Mouse (Mus musculus): ENCODE data around the gene Bik. TPM values are rescaled to one million over a fixed set of nuclear protein-coding genes. Genes with fewer than 3 reads are reported as not detected.
A peak's percentile ranks its signal among the peaks of the same experiment; 100 is the strongest.

Gene Bik
- total RNA-seq (2021): 1 to 10 TPM in 1 of 2 experiments, under 1 TPM in 1; 0.50 to 1.2 TPM
- long read RNA-seq, experiment 1: 0 reads
- long read RNA-seq, experiment 2, partial matches to known transcripts: 0 of 1 reads
- long read RNA-seq, experiment 2, other reads (novel, unspliced or antisense): 1 of 1 reads

DNA sequence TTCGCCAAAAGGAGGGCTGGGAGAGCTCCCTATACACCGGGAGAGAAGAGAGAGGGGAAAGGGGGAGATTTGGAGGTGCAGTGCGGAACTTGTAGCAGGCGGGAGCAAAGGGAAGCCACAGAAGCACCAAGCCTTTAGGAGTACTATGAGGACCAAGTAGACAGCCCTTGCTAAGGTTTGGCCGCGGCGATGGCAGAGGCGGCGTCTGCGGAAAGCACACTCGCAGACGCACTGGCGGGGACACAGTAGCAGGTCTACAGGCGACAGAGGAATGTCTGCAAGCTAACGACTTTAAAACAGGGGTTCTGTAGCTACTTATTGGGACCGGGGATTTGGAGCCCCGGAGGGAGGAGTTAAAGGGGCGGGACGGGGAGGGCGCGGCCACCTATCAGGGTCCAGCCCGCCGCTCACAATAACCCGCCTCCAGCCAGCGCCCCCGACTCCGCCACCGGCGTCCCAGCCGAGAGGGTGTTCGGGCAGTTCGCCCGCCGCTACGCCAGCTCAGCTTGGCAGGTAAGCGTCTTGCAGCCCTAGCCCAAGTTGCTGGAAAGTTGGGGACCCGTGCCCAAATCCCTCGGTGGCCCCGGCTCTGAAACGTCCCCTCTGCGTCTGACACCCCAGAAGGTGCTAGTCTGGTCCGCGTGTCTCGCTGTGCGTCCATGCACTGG is at the start of gene Bik:
TSS of gene Bik (plus strand) at position 439 of the 668 bp plus-strand sequence.
- peak; percentile 78 for DNase-seq
- intact Hi-C loops (cut with DNase I): no loop called here
- no peak for TF ChIP-seq CTCF (IDR thresholded peaks at IDR 0.05)
- H3K27ac ChIP-seq: peak within 1 kb of the TSS; percentile 89
- H3K4me3 ChIP-seq: peak within 1 kb of the TSS; percentile 92

DNA sequence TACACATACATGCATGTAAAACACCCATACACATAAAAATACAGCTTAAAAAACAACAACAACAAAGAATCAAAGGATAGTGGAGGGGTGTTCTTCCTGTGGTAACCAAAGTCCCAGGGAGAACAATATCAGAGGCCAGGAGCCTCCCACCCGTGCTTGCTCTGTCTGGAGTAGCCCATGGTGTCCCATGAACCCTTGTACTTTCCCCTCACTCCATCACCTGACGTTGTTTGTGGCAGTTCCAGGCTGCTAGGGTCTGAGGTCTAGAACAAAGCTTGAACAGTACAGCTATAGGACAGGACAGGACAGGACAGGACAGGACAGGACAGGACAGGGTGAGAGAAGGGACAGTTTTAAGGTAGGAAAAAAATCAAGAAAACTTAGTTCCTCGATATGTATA is 48.6 kb upstream of the Bik start:
- no peak for DNase-seq
- no peak for TF ChIP-seq CTCF (IDR thresholded peaks at IDR 0.05)
- intact Hi-C loops (cut with DNase I): no loop called here
- H3K27ac ChIP-seq: no peak overlapping the region
- no peak overlapping the region for H3K4me3 ChIP-seq

DNA sequence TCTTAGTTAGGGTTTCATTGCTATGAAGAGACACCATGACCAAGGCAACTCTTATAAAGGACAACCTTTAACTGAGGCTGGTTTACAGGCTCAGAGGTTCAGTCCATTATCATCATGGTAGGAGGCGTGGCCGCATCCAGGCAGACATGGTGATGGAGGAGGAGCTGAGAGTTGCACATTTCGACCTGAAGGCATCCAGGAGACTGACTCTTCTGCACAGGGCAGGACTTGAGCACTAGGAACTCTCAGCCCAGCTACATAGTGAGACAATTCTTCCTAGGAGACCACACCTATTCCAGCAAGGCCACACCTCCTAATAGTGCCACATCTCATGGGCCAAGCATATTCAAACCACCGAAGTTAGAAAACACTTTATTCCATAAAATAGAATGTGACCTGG is 46.8 kb upstream of the Bik start:
- TF ChIP-seq CTCF (IDR thresholded peaks at IDR 0.05): no peak
- H3K27ac ChIP-seq: no peak overlapping the region
- intact Hi-C loops (cut with DNase I): no loop called here
- no peak overlapping the region for H3K4me3 ChIP-seq
- no peak for DNase-seq

DNA sequence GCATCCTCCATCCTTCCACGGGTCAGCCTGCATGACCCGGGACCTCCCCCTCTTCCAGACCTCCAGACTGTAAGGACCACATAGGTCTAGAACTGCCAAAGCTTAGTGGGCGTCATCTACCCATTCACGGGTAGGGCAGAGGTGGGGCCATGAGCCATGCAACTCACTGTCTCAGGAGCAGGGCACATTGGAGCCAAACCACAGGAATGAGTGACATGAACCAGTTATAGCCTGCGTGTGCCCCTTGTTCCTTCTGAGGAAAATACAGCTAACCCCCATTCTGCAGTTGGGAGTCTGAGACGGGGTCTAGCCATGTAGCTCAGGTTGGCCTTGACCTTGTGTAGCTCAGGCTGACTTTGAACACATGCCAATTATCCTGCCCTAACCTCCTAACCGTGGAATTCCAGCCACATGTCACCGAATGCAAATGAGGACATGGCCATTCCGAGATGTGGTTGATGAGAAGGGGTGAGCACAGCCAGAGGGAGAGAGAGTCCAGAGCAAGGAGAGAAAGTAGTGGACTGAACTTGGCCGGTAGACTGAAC is 45.4 kb upstream of the Bik start:
- H3K4me3 ChIP-seq: no peak overlapping the region
- intact Hi-C loops (cut with DNase I): no loop called here
- no peak overlapping the region for H3K27ac ChIP-seq
- TF ChIP-seq CTCF (IDR thresholded peaks at IDR 0.05): no peak
- no peak for DNase-seq

DNA sequence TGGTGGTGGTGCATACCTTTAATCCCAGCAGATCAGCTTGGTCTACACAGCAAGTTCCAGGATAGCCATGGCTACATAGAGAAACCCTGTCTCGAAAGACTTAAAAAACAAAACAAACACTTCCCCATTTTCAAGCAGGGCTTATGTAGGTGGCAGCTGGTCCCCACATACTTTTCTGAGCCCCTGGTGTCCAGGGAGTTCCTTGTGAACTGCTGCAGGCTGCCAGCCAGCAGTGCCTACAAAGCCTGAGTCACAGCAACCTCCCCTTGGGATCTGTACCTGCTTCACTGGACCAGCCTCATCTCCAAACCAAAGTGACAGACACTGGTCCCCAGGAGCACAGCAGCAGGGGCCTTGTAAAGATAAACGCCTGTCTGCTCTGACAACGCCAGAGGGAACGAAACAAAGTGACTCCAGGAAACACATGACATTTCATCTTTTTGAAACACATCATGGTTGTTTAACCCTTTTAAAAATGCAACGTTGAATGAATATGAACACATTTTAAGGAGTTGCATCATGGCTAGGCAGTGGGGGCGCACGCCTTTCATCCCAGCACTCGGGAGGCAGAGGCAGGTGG is 43.9 kb upstream of the Bik start:
- no peak overlapping the region for H3K27ac ChIP-seq
- no peak for TF ChIP-seq CTCF (IDR thresholded peaks at IDR 0.05)
- intact Hi-C loops (cut with DNase I): no loop called here
- DNase-seq: no peak
- H3K4me3 ChIP-seq: no peak overlapping the region

DNA sequence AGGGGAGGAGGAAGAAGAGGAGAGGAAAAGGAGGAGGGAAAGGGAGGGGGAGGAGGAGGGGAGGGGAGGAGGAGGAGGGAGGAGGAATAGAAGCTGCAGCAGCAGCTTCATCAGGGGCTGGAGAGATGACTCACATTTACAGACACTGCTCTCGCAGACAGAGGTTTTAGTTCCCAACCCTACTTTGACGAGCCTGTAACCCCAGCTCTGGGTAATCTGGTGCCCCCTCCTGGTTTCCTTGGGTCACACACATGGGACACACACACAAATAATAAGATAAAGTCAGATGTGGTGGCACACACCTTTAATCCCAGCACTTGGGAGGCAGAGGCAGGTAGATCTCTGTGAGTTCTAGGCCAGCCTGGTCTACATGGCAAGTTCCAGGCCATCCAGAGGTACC is 43.2 kb upstream of the Bik start:
- TF ChIP-seq CTCF (IDR thresholded peaks at IDR 0.05): peak; percentile 61
- intact Hi-C loops (cut with DNase I): no loop called here
- H3K27ac ChIP-seq: no peak overlapping the region
- DNase-seq: peak; percentile 42
- H3K4me3 ChIP-seq: no peak overlapping the region

DNA sequence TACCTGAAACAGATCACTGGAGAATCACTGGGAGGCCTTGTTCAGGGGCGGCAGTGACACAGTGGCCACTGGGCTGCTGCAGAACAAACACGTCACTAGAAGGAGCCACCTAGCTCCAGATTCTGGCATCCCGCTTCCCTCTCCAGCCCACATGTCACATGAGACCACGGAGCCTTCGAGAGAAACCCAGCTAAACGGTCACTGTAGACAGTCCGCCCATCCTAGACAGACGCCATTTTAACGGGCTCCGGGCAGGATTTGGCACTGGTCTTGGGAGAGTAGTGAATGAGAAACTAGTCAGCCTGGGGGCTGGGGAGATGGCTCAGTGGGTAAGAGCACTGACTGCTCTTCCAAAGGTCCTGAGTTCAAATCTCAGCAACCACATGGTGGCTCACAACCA is 42.4 kb upstream of the Bik start:
- TF ChIP-seq CTCF (IDR thresholded peaks at IDR 0.05): no peak
- no peak for DNase-seq
- H3K27ac ChIP-seq: no peak overlapping the region
- H3K4me3 ChIP-seq: no peak overlapping the region
- intact Hi-C loops (cut with DNase I): no loop called here

DNA sequence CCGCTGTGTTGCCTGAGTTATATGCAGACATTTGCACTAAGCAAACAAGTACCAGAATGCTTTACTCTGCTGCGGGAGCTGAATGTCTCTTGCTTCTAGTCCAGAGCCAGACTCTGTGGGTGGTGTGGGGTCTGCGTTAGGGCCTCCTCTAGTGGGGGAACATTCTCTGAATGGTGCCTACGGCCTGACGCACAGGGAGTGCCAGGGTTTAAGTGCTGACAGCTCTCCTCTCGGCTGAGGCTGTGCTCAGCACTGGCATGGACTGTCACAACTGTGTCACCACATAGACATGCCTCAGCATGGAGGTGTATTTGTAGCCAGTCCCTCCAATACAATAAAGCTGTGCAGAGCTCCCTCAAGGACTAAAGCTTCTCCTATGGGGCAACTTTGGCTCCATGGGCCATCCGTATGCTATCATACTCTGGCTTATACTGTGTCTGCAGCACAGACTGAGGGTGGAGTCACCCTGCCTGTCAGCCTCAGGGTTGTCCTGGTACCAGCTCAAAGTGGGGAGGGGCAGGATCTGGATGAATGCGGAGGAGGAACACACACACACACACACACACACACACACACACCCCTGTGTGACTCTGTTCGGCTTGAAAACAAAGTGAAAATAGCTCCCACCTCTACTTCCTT is 39.1 kb upstream of the Bik start:
- no peak for TF ChIP-seq CTCF (IDR thresholded peaks at IDR 0.05)
- DNase-seq: no peak
- intact Hi-C loops (cut with DNase I): no loop called here
- H3K4me3 ChIP-seq: no peak overlapping the region
- H3K27ac ChIP-seq: 0 out of 2 replicates have a peak overlapping the region, but pooled peaks have one; percentile 8

DNA sequence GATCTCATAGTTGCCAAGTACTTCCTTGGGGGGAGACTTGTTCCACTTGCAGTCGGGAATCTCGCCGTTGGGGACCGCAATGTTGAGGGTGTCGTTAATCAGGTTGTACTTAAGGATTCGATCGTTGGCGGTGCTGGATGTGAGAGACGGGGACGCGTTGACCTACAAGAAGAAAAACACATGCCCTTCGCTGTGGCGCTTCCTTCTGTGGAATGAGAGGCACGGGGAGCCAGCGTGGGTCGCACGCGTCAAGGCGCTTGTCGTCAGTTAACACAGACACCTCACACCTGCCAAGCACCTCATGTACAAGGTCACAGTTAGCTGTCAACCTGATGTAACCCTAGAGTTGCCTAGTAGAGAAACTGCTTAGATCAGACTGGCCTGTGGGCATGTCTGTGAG is 37.2 kb upstream of the Bik start:
- no peak for TF ChIP-seq CTCF (IDR thresholded peaks at IDR 0.05)
- intact Hi-C loops (cut with DNase I): no loop called here
- Histone ChIP-seq H3K4me3 (no peak overlapping the region), H3K27ac (no peak overlapping the region)
- no peak for DNase-seq

DNA sequence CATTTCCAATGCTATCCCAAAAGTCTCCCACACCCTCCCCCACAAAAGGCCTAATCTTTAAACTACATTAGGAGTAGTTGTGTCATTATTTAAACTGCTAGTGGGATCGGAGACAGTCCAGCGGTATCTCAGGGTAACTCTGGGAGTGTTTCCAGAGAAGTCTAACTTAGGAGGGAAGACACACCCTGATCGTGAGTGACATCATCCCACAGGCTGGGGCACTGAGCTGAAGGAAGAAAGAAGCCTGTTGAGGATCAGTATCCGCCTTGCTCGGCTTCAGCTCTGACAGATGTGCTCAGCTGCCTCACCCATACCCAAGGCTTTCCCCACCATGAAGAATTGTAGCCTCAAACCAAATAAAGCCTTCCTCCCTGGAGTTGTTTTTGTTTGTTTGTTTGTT is 34.8 kb upstream of the Bik start:
- DNase-seq: peak; percentile 37
- intact Hi-C loops (cut with DNase I): no loop called here
- Histone ChIP-seq H3K4me3 (no peak overlapping the region), H3K27ac (no peak overlapping the region)
- TF ChIP-seq CTCF (IDR thresholded peaks at IDR 0.05): no peak

DNA sequence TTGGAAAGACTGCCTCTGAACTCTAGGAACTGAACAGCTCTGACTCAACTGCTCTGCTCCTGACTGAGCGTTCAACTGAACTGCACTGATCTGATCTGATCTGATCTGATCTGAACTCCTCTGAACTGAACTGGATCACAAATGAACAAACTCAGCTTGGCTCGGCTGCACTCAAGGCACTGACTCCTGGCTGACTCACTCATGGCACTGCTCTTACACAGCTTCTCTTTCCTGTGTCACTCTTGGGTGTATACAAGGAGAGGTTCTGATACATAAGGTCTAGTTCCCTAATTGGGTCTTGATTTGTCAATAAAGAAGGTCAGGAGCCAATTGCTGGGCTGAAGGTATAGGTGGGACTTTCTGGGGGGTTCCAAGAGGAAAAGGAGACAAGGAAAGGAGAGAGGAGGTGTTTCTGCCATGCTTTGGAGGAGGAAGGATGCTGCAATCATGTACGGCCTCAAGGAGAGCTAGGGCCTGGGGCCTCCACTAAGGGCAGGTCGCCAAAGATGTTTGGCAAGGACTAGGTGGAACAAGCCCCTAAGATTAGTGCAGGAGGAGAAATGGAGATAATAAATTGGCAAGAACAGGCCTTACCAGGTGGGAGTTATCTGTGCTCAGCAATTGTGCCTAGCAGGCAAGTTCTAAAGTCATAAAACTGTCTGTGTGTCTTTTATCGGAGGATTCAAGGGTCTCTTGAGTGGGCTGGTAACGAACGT is 32.6 kb upstream of the Bik start:
- Histone ChIP-seq H3K4me3 (no peak overlapping the region), H3K27ac (no peak overlapping the region)
- no peak for TF ChIP-seq CTCF (IDR thresholded peaks at IDR 0.05)
- no peak for DNase-seq
- intact Hi-C loops (cut with DNase I): no loop called here

DNA sequence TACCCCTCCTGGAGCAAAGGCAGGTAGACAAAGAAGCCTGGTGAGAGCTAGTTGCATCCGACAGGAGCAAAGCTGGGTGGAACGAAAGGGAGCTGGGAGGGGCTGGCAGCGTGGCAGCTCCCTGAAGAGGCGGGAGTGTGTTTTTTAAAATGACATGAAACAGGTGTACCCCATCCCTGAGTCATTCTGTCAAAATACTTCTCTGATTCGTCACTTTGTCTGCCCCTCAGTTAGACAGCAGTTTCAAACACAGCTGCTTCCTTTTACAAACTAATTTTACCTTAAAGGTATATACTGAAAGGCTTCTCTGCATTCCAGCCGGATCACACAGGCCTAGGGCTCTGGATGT is 32.1 kb upstream of the Bik start:
- intact Hi-C loops (cut with DNase I): no loop called here
- no peak overlapping the region for H3K4me3 ChIP-seq
- H3K27ac ChIP-seq: no peak overlapping the region
- DNase-seq: no peak
- TF ChIP-seq CTCF (IDR thresholded peaks at IDR 0.05): no peak

DNA sequence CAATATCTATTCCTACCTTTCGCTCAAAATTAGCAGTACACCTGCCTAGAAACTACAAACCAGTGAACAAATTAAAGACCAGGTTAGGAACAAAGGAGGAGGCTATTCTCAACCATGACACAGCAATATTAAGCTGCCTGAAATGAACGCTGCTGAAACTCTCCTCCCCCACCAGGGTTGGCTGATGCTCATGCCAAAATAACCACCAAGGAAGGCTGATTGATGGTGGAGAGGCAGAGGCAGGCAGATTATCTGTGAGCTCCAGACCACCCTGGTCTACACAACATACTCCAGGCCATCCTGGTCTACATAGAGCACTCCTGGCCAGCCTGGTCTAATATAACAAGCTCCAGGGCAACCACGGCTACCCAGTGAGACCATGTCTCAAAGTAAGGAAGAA is 31.5 kb upstream of the Bik start:
- intact Hi-C loops (cut with DNase I): no loop called here

More for the DNA sequence above, 31.5 kb upstream of the Bik start:
- H3K27ac ChIP-seq: no peak overlapping the region
- H3K4me3 ChIP-seq: no peak overlapping the region
- DNase-seq: no peak
- no peak for TF ChIP-seq CTCF (IDR thresholded peaks at IDR 0.05)

All from gastrocnemius, adult 2 months (tissue).